Mouse (Mus musculus) liver, adult 2 months (tissue): ENCODE measurements around the gene Ext2. TPM values are rescaled to one million over a fixed set of nuclear protein-coding genes. Genes with fewer than 3 reads are reported as not detected.

Experiments
- DNase-seq: peaks from one replicate; pipeline ENCODE4 v3.0.0-alpha.2; 2011; ENCODE audit warnings: low read depth, low spot score; ENCODE audit errors: extremely low read depth
- H3K27ac ChIP-seq: fragments of 200-500 bp; replicated peaks from 2 replicates; pipeline ENCODE4 v1.5.1; 2012; ENCODE audit warnings: low read depth, mild to moderate bottlenecking, control low read depth, inconsistent platforms, low read length; ENCODE audit not compliant: insufficient read depth
- H3K27me3 ChIP-seq: fragments of 200-500 bp; 2 replicates; pipeline ENCODE4 v1.6.1; 2012; ENCODE audit warnings: mild to moderate bottlenecking, moderate library complexity, low read length, inconsistent platforms; ENCODE audit not compliant: control insufficient read depth, insufficient read depth
- H3K36me3 ChIP-seq: fragments of 200-500 bp; 2 replicates; pipeline ENCODE4 v1.6.1; 2012; ENCODE audit warnings: low read length, inconsistent platforms; ENCODE audit not compliant: control insufficient read depth, insufficient read depth
- H3K4me1 ChIP-seq: fragments of 200-500 bp; 2 replicates; pipeline ENCODE4 v1.6.1; 2011; ENCODE audit warnings: low read length; ENCODE audit not compliant: control insufficient read depth, insufficient read depth
- H3K4me3 ChIP-seq: fragments of 200-500 bp; 2 replicates; pipeline ENCODE4 v1.5.1; 2011; ENCODE audit warnings: low read depth, mild to moderate bottlenecking, control low read depth, low read length, moderate library complexity; ENCODE audit not compliant: insufficient read depth
- H3K79me2 ChIP-seq: fragments of 200-500 bp; 2 replicates; pipeline ENCODE4 v1.6.1; 2012; ENCODE audit warnings: inconsistent platforms, mild to moderate bottlenecking, low read length, moderate library complexity; ENCODE audit not compliant: control insufficient read depth, insufficient read depth
- H3K9ac ChIP-seq: fragments of 200-500 bp; 2 replicates; pipeline ENCODE4 v1.6.1; 2012; ENCODE audit warnings: low read depth, mild to moderate bottlenecking, control low read depth, inconsistent platforms, low read length
- CTCF ChIP-seq: fragments of 200-500 bp; IDR thresholded peaks from 2 replicates; pipeline ENCODE4 v1.5.1; 2011; ENCODE audit warnings: low read depth, low read length, control low read depth
- POLR2A ChIP-seq: fragments of 200-500 bp; IDR thresholded peaks from 2 replicates; pipeline ENCODE4 v1.6.1; 2011; ENCODE audit warnings: low read length, control low read depth; ENCODE audit not compliant: insufficient read depth; ENCODE audit errors: extremely low read depth
- WGBS: fragments of 180-500 bp; shearing (Covaris S2); methylation state at CpG from one replicate; pipeline ENCODE4 v1.1.7; 2018; 5-methylcytosine and 5-hydroxymethylcytosine counted together
- polyA plus RNA-seq: library from polyadenylated mRNA; depleted of rRNA; stranded (reverse); fragments of >200 nt; gene quantifications from 2 replicates; pipeline ENCODE4 v1.2.3, GENCODE M21; 2012
- total RNA-seq: library from RNA; depleted of rRNA; stranded (reverse); fragments of >200 nt; gene quantifications from 2 replicates; pipeline ENCODE4 v1.2.3, GENCODE M21; 2014

Ext2 gene
- total and polyA plus RNA-seq, 2 experiments = 14.1 to 19.1 TPM

DNA sequence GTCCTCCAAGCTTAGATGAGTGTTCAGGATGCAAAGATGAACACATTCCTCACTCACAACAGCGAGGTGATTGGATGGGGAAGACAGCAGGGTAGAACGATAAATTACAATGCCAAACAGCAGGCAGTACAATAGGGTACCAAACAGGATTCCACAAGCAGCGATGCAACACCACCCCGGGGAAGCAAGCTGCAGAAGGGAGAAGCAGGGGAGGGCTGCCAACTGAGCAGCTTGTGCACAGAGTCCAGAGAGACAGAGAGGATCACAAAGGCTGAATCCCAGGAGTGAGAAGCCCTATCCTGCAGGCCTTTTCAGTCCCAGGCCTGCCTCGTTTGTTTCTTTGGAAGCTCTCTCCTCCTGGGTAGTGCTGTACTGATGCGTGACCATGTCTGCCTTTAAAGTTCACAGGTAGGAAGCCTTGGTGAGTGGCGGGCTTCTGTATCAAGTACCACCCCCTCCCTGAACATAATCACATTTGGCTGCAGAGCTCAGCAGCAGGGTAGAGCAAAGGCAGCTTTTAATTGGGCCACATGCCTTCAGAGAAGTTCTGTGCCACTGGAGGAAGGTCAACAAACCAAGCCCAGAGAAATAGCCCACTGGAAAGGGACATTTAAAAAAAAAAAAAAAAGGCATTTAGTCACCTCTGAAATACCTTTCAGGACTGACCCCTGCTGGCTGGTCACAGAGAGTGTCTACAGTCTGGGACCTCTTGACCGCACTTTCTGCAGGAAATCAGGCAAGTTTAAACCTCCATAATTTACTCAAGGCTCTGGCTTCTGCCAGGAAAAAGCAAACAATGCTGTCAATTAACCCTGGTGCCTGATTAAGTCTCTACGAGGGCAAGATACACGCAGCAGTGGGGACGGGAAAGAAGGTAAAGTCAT lies 77.8 kb downstream of the Ext2 start:
- 27% methylated on average over 11 of the region's 11 CpGs for WGBS
- H3K27ac ChIP-seq = peak overlapping the region; percentile 96
- TF ChIP-seq POLR2A (no peak), CTCF (peak; percentile 24; the same call in 1 of the 2 replicates)
- H3K4me3 ChIP-seq = 0 out of 2 replicates have a peak overlapping the region, but pooled peaks have one; percentile 2
- peaks cover 6% of the 10 kb centered on the region; the same call in 1 of the 2 replicates for H3K79me2 ChIP-seq
- H3K9ac ChIP-seq = peak overlapping the region; percentile 26
- H3K36me3 ChIP-seq = no peaks in the 10 kb centered on the region
- H3K4me1 ChIP-seq = peaks cover 36% of the 10 kb centered on the region
- no peaks in the 10 kb centered on the region for H3K27me3 ChIP-seq
- peak; percentile 77 for DNase-seq

DNA sequence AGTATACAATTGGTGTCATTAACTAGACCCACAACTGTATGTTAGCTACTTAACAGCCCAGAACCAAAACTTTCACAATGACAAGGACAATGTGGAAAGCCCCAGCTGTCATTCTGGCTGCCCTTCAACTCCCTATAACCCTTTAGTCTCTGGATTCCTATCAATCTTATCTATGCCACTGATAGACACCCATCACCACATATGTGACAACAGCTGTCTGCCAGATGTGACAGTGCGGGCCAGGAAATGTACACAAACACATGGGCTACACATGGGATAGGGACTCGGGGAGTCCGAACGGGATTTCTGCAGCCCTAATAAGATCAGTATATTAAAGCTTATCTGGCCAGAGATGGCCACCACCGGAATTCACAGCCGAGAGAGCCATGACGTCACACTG lies 80.7 kb downstream of the Ext2 start:
- no peak for TF ChIP-seq CTCF
- no peak for TF ChIP-seq POLR2A
- no peak for DNase-seq
- peaks cover 6% of the 10 kb centered on the region; the same call in 1 of the 2 replicates for H3K79me2 ChIP-seq
- no peak overlapping the region for H3K9ac ChIP-seq
- 0 out of 2 replicates have a peak, but pooled peaks cover 2% of the 10 kb centered on the region for H3K36me3 ChIP-seq
- no peaks in the 10 kb centered on the region for H3K27me3 ChIP-seq
- no peak overlapping the region for H3K4me3 ChIP-seq
- peaks cover 35% of the 10 kb centered on the region for H3K4me1 ChIP-seq
- no peak overlapping the region for H3K27ac ChIP-seq
- 80% methylated on average over 7 of the region's 7 CpGs for WGBS

DNA sequence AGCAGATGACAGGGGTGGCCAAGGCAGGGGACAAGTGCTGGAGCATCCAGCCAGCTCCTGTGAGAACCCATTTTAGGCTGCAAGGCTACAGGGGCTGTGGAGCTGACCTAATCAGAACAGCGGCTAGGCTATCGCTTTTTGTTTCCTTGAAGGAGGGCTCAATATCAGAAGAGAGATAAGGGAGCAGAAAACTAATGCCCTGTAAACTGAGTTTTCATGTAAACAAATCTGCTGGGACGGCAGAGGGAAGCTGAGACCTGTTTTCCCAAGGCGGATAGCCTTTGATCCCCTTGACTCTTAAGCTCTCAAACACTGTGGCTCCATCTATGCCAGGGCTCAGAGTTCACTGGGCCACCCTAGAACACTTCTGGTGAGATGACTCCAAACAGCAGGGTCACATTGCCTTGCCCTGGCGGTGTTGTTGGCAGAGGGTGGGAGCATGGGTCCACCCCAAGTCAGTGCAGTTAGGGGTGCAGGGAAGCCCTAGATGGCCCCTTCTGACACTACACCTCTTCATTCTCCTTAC lies 83.3 kb downstream of the Ext2 start:
- Histone ChIP-seq H3K9ac (peak overlapping the region; percentile 25; the same call in 1 of the 2 replicates), H3K4me3 (peak overlapping the region; percentile 16; the same call in 1 of the 2 replicates), H3K79me2 (peaks cover 6% of the 10 kb centered on the region; the same call in 1 of the 2 replicates), H3K36me3 (0 out of 2 replicates have a peak, but pooled peaks cover 2% of the 10 kb centered on the region), H3K27me3 (no peaks in the 10 kb centered on the region), H3K4me1 (peaks cover 18% of the 10 kb centered on the region), H3K27ac (peak overlapping the region; percentile 87)
- DNase-seq = peak; percentile 96
- WGBS = 14% methylated on average over 5 of the region's 5 CpGs
- TF ChIP-seq POLR2A (no peak), CTCF (no peak)

DNA sequence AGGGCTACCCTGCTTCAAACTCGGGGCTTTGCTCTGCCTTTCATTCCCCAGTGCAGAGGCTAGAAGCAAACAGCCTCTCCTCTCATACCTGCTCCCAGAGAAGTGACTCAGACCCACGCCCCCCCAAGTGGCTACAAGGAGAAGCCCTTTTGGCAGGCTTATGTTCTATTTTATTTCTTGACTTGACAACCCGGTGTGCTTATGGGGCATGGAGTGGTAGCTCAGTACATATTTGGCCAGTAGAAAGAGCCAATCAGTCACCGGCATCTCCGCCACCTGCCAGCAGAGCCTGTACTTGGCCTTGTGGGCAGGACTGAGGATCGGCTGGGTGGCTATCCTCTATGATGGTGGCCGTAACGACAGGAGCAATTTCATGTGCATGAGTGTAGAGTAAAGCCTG lies 85.2 kb downstream of the Ext2 start:
- Histone ChIP-seq H3K4me3 (no peak overlapping the region), H3K27me3 (no peaks in the 10 kb centered on the region), H3K27ac (no peak overlapping the region), H3K4me1 (peaks cover 14% of the 10 kb centered on the region), H3K9ac (no peak overlapping the region), H3K36me3 (peaks cover 5% of the 10 kb centered on the region; the same call in 1 of the 2 replicates), H3K79me2 (no peaks in the 10 kb centered on the region; the same call in 1 of the 2 replicates)
- TF ChIP-seq POLR2A = no peak
- WGBS = 94% methylated on average over 8 of the region's 8 CpGs
- no peak for DNase-seq

DNA sequence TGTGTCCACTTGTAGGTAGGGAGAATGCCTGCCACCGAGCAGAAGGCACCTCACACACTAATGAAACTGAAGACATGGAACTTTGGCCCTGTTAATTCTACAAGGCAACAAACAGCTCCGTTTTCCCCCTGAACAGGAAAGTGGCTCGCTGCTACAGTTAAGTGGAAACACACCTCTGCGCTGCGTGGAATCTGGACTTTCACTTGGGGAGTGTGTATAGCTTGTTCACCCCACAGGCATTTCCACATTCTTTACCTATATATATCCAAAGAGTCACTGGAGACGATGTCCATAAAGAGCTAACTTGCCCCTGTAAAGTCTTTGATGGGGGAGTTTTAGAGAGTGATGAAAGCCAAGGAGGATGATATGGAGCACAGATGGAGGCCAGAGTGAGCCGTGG lies 89.7 kb downstream of the Ext2 start:
- H3K36me3 ChIP-seq = peaks cover 18% of the 10 kb centered on the region

More for the DNA sequence above, 89.7 kb downstream of the Ext2 start:
- no peak overlapping the region for H3K4me3 ChIP-seq
- WGBS = 91% methylated on average over 7 of the region's 7 CpGs
- H3K27ac ChIP-seq = no peak overlapping the region
- H3K27me3 ChIP-seq = no peaks in the 10 kb centered on the region
- no peak for TF ChIP-seq POLR2A
- no peak for TF ChIP-seq CTCF
- DNase-seq = no peak
- H3K79me2 ChIP-seq = no peaks in the 10 kb centered on the region; the same call in 1 of the 2 replicates
- H3K4me1 ChIP-seq = no peaks in the 10 kb centered on the region
- H3K9ac ChIP-seq = no peak overlapping the region
